Mouse (Mus musculus) cerebral cortex, adult 2 months (tissue): ENCODE measurements around the gene Vps25.

Source experiments
- WGBS: fragments of 180-500 bp; shearing (Covaris S2); methylation state at CpG from one replicate; pipeline ENCODE4 v1.1.7; 2018; 5-methylcytosine and 5-hydroxymethylcytosine counted together

Vps25 gene

DNA sequence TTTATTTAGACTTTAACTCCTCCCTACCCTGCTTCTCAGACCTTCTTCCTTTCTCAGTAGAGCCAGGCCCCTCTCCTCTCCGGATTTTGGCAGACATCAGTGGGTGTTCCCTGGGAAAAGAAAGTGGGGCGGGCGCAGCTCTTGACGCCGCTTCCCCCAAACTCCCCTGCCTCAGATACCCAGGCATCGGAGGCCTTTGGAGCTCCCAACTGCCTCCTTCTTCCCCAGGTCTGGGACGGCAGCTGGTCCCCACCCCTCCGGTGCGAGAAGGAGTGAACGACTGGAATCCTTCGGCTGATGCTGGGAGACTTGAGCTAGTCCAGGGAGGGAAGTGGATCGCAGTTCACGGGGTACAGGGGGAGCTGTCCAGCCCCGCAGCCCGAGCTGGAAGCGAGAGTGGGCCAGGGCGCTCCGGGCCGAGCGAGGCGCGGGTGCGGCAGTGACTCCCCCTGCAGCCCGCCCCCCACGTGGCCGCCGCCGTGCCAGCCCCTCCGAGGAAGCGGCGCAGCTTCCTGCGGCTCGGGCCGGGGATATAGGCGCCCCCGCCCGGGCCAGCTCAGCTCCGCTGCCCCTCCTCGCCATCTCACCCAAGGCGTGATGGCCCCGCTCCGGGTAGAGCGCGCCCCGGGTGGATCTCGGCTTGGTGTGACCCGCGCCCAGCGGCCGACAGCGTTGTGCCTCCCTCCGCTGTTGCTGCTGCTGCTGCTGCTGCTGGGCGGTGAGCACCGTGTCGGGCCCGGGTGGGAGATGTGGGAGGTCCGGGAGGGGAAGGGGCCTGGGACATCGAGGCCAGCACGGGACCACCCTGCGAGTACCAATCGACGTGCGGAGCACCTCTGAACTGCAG is 7.4 kb upstream of the Vps25 start, which contains the start of gene Ramp2:
Gene Ramp2 (plus strand): TSS at position 174 of the 847 bp plus-strand sequence.
- WGBS = 1% methylated on average over 63 of the region's 63 CpGs

- WGBS = 20% methylated on average over 7 of the region's 7 CpGs
These were observed 6.8 kb upstream of the Vps25 start for GRCm38 (mm10) chr11:101246702-101247012.

DNA sequence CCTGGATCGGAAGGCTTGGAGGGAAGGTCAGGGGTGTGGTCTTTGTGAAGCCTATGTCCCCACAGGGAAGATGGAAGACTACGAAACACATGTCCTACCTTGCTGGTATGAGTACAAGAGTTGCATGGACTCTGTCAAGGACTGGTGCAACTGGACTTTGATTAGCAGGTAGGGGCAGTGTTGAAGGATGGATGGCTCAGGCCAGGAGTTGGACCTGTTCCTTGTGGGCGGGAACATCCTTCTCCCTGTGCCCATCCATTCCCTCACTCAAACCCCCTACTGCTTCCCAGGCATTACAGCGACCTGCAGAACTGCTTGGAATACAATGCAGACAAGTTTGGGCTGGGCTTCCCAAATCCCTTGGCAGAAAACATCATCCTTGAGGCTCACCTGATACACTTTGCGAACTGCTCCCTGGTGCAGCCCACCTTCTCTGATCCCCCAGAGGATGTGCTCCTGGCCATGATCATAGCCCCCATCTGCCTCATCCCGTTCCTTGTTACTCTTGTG is 5.9 kb upstream of the Vps25 start:
- 85% methylated on average over 6 of the region's 6 CpGs for WGBS

DNA sequence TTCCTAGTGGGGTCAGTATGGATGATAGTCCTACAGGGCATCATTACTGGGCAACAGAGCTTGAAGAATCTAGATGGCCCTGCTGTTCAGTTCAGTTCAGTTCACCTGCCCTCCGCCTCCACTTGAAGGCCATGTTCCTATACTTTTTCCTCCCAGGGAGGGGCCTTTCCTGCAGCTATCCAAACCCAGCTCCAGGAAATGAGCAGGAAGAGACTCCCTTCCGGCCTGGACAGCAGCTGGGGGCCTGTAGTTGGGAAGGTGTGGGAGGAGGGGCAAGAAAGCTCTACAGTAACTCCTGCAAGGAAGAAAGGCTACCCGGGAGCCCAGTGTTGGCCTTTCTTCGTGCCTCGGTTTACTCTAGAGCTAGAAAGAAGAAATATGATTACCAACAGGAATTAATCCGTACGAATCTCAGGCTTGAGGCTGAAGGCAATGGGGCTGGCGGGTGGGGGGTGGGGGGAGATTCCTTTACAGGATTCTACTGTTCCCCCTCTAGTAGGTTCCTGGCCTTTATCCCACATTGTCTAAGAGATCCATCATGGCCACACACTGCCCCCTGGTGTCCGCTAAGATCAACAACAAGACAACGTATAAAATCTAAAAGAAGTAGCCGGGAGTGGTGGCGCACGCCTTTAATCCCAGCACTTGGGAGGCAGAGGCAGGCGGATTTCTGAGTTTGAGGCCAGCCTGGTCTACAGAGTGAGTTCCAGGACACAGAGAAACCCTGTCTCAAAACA is 5.1 kb upstream of the Vps25 start:
- WGBS = 37% methylated on average over 14 of the region's 14 CpGs

DNA sequence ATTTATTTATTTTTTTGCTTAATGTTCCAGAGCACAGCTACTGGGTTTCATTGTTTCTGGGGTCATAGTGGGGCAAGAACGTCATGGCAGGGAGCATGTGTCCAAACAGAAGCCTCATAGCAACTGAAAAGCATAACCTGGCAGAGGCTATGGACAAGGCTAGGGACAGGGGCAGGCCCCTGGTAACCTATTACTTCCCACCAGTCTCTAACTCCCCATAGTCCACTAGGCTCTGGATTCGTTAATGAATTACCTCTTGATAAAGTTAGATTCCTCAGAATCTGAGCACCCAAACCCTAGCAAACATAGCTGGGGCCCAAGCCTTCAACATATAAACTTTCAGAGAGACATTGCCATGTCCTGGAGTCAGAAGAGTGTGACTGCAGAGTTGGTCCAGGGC is 2.5 kb upstream of the Vps25 start:
- WGBS = 76% methylated on average over 2 of the region's 2 CpGs

DNA sequence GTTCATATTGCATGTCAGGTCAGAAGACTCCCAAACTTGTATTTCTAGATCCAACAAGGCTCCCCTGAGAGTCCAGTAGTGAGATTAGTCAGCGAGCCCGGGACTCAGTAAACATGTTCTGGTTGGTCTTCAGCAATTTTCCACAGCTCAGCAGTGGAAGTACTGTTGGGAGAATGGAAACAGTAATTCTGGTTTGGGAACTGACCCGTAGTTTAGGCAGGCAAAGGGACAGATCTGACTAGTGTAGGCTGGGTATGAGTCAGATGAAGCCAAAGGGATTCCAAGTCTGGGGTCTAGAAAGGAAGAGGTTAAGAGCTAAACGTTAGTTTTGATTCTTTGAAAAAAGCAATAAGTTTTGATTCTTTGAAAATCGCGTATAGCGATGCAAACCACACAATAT is 566 bp upstream of the Vps25 start:
- WGBS = 5% methylated on average over 7 of the region's 7 CpGs

DNA sequence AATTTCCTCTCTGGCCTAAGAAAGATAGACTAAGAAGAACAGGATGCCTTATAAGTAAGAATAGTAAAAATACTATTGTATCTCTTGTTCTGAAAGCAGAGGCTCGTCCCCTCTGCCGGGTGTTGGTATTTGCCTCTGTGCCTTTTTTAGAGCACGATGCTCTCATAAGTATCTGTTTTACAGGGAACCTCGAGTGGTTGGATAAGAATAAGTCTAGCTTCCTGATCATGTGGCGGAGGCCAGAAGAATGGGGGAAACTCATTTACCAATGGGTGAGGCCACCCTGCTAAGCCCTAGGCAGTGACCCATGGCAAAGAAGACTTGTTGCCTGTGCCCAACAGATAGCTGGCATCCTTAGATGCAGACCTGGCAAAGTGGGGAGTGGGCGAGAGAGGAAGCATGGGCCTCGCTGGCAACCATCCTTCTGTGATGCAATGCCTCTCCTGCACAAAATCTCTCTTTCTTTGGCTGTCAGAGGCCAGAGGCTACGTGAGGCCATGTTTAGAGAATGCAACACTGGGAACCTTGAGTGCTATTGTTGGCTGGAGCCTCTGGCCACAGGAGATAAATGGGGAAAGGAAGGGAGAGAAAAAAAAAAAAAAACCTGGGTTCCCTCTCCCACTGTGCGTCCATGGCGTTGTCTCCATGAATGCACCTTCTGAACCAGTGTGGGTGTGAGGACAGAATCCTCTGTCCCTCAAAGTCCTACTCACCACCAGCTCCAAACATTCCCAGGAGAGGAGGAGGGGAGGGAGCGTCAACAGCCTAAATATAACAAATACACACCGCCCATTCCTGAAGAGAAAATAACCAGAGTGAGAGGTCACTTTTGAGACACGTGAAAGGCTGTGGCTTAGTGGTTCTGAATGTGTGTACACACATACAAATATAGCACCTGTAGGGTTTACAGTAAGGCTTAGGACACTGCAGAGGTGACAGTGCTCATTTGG is 2.6 kb downstream of the Vps25 start:
- WGBS = 70% methylated on average over 13 of the region's 13 CpGs

- WGBS = 41% methylated on average over 6 of the region's 6 CpGs
These were observed 5.8 kb downstream of the Vps25 start for GRCm38 (mm10) chr11:101259261-101259712.

GRCm38 (mm10) chr11:101259948-101260825 is 6.7 kb downstream of the Vps25 start, which contains the start of gene Wnk4:
Gene Wnk4 (plus strand): TSS chr11:101260567.
- under 1% methylated on average over 43 of the region's 43 CpGs for WGBS

DNA sequence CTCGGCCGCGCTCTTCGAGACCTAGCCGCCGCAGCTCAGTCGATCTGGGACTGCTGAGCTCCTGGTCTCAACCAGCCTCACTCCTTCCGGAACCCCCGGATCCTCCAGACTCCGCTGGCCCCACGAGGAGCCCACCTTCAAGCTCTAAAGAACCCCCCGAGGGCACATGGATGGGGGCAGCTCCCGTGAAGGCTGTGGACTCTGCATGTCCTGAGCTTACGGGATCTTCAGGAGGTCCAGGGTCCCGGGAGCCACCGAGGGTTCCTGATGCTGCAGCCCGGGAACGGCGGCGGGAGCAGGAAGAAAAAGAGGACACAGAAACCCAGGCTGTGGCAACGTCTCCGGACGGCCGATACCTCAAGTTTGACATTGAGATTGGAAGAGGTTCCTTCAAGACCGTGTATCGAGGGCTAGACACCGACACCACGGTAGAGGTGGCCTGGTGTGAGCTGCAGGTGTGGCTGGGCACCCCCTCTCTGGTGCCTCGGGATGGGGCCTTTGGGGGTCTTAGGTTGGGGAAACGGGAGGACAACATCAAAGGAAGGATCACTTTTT is 7.4 kb downstream of the Vps25 start:
- WGBS = 5% methylated on average over 30 of the region's 30 CpGs

- WGBS = 8% methylated on average over 24 of the region's 24 CpGs
These were observed 8.9 kb downstream of the Vps25 start for GRCm38 (mm10) chr11:101262272-101262967.

GRCm38 (mm10) chr11:101263138-101263988 is 9.9 kb downstream of the Vps25 start:
- WGBS = 15% methylated on average over 32 of the region's 32 CpGs

DNA sequence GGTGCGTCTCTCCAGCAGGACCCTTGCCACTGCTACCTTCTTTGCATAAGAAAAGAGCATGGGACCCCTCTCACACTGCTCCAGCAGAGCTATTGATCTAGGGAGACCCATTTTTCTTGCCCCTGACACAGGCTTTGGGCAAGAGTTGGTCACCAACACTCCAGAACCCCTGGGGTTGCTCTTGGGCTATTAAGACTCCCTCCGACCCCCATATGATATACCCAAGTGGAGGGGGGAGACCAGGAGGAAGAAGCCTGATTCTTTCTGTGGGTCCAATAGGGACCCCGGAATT is 10.4 kb downstream of the Vps25 start:
- 14% methylated on average over 3 of the region's 3 CpGs for WGBS

DNA sequence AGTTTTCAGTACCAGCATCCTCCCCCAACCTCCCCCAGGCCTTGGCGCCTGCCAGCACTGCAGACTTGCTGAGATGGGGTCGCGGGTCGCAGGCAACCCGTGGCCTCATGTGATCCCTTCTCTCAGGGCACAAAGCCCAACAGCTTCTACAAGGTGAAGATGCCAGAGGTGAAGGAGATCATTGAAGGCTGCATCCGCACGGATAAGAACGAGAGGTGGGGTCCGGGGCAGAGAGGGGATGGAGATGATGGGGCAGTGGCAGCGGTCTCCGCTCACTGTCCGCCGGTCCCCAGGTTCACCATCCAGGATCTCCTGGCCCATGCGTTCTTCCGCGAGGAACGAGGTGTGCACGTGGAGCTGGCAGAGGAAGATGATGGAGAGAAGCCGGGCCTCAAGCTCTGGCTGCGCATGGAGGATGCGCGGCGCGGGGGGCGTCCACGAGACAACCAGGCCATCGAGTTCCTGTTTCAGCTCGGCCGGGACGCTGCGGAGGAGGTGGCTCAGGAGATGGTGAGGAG is 11.5 kb downstream of the Vps25 start:
- WGBS = 5% methylated on average over 31 of the region's 31 CpGs

GRCm38 (mm10) chr11:101265906-101266305 is 12.4 kb downstream of the Vps25 start:
- WGBS = 47% methylated on average over 6 of the region's 6 CpGs

GRCm38 (mm10) chr11:101269577-101270116 is 16.1 kb downstream of the Vps25 start:
- WGBS = 62% methylated on average over 10 of the region's 10 CpGs

GRCm38 (mm10) chr11:101272446-101272845 is 18.9 kb downstream of the Vps25 start:
- 90% methylated on average over 3 of the region's 3 CpGs for WGBS

- 75% methylated on average over 4 of the region's 4 CpGs for WGBS
These were observed 21.8 kb downstream of the Vps25 start for GRCm38 (mm10) chr11:101275309-101275708.
